Mouse (Mus musculus): ENCODE data around the gene Igfbp4. TPM values are rescaled to one million over a fixed set of nuclear protein-coding genes. Genes with fewer than 3 reads are reported as not detected.

Gene Igfbp4
- total RNA-seq (2021) = 100 to 1,000 TPM; 125 to 129 TPM
- long read RNA-seq, experiment 1, transcript Igfbp4-201 (4 exons, 3,831 nt) = major isoform, 98 of 119 reads
- long read RNA-seq, experiment 1, partial matches to known transcripts = 6 of 119 reads
- long read RNA-seq, experiment 1, other reads (novel, unspliced or antisense) = 15 of 119 reads
- long read RNA-seq, experiment 2, transcript Igfbp4-201 (4 exons, 3,831 nt) = major isoform, 97 of 128 reads
- long read RNA-seq, experiment 2, partial matches to known transcripts = 27 of 128 reads
- long read RNA-seq, experiment 2, other reads (novel, unspliced or antisense) = 4 of 128 reads

DNA sequence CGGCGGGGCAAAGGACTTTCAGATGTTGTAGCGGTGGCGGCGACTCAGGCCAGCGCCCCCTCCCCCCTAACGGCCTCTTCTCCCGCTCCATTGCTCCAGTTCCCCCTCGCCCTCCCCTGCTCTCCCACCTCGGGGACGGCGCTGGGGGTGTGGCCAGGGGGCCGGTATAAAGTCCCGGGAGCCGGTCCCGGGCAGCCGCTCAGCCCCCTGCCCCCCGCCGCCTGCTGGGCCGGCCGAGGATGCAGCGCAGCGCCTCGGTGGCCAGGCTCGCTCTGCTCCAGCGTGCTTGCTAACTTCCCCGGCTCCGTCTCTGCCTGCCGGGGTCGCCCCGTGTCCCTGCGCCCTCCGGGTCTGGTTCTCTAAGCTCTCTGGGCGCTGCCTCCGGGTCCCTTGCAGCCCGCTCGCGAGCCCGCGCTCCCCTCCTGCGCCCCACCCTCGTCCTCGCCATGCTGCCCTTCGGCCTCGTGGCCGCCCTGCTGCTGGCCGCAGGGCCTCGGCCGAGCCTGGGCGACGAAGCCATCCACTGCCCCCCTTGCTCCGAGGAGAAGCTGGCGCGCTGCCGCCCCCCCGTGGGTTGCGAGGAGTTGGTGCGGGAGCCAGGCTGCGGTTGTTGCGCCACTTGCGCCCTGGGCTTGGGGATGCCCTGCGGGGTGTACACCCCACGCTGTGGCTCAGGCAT, at the start of gene Igfbp4:
Igfbp4 (plus strand) TSS at position 194 of the 679 bp plus-strand sequence.
- intact Hi-C loops (cut with DNase I) = no loop called here
- peak; percentile 82 to 83 for DNase-seq

- no peak for DNase-seq
- intact Hi-C loops (cut with DNase I) = no loop called here
These were observed 45.1 kb upstream of the Igfbp4 start for GRCm38 (mm10) chr11:98995987-98996386.

DNA sequence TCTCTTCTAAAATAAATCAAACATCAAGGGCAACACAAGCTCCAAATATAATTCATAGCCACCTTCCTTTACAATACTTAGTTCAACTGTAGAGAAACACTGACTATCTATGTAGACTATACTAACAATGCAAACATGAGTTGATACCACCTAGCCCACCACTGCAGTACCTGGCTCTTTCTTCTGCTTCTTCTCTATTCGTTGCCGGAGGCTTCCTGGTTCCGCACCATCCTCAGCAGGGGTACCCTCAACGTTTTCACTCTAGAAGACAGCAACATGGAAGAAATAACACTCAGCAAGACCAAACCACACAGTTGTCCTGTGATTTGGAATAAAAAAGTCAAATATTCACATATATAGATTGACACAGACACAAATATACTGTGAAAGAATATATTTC, 43.4 kb upstream of the Igfbp4 start:
- no peak for DNase-seq
- intact Hi-C loops (cut with DNase I) = no loop called here

- DNase-seq = no peak
- intact Hi-C loops (cut with DNase I) = no loop called here
These were observed 42.3 kb upstream of the Igfbp4 start for GRCm38 (mm10) chr11:98998776-98999175.

GRCm38 (mm10) chr11:98999243-98999642, 41.8 kb upstream of the Igfbp4 start:
- DNase-seq = no peak
- intact Hi-C loops (cut with DNase I) = no loop called here

DNA sequence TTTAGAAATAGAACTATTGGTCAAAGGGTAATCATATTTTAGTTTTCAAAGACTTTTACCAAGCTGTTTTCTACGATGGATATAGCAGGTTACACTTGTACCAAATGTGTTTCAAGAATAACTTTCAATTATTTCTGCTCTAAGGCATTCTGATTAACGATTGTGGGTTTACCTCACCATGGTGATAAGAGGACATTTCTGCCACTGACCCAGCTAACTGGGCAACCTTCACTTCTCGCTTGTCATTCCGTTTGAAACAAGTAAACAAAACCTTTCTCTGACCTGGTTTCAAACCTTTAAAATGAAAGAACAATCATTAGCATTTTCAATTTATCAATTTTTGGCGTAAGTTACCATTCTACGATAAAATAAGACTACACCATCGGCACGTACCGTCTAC, 34.3 kb upstream of the Igfbp4 start:
- intact Hi-C loops (cut with DNase I) = no loop called here
- no peak for DNase-seq

DNA sequence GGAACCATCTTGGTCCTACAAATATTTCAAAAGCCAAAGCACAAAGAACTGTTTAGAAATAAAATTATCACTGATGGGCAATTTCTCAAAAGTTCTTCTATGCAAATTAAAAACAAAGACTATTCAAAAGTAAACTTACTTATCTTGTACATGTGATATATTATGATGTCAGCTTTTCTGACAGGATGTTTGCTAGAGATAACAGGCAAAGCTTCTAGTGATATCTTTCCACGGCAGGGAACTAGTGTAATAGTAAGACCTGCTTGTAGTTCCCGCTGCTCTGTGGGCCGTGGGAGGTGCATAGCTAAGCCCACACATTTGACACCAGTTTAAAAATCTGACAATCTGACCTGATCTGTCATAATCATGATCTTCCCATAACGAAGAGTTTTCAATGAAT, 30.9 kb upstream of the Igfbp4 start:
- intact Hi-C loops (cut with DNase I) = no loop called here
- DNase-seq = no peak

DNA sequence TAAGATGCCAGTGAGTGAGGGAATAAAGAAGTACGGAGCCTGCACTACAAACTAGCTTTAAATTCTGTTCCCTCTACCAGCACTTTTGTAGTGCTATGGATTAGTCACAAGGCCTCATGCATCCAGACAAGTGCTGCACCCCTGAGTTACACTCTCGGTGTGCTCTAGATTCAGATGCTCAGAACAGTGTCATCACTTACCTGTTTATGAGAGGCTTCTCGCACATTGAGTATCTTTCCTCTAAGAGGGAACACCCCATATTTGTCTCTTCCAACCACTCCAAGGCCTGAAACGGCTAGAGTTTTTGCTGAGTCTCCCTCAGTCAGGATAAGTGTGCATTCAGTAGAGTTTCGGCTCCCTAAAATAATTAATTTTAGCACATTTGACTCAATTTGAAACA, 30.3 kb upstream of the Igfbp4 start:
- no peak for DNase-seq
- intact Hi-C loops (cut with DNase I) = no loop called here

- no peak for DNase-seq
- intact Hi-C loops (cut with DNase I) = no loop called here
These were observed 27.2 kb upstream of the Igfbp4 start for GRCm38 (mm10) chr11:99013856-99014255.

- DNase-seq = no peak
- intact Hi-C loops (cut with DNase I) = no loop called here
These were observed 21.2 kb upstream of the Igfbp4 start for GRCm38 (mm10) chr11:99019844-99020243.

GRCm38 (mm10) chr11:99022384-99022933, 18.6 kb upstream of the Igfbp4 start:
- DNase-seq = no peak
- intact Hi-C loops (cut with DNase I) = no loop called here

DNA sequence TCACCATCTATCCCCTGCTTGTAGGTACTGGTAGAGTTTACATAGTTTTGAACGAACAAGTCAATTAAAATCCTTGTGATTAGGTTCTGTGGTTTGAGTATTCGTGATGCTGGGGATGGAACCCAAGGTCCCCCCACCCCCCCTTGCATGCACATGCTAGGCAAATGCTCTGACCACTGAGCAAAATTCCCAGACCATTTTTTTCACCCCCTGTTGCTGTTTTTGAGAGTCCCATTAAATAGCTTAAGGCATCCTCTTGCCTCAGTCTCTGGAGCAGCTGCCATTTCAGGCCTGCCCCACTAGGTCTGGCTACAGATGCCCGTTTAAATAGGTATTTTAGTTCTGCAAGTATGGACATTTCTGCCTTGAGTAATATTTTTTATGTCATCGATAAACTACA, 17.9 kb upstream of the Igfbp4 start:
- intact Hi-C loops (cut with DNase I) = no loop called here
- no peak for DNase-seq

- intact Hi-C loops (cut with DNase I) = no loop called here
- DNase-seq = peak; percentile 90 to 94
These were observed 17.3 kb upstream of the Igfbp4 start, which contains the start of gene Top2a for GRCm38 (mm10) chr11:99023500-99024467. Gene Top2a (minus strand): TSS chr11:99024189.

DNA sequence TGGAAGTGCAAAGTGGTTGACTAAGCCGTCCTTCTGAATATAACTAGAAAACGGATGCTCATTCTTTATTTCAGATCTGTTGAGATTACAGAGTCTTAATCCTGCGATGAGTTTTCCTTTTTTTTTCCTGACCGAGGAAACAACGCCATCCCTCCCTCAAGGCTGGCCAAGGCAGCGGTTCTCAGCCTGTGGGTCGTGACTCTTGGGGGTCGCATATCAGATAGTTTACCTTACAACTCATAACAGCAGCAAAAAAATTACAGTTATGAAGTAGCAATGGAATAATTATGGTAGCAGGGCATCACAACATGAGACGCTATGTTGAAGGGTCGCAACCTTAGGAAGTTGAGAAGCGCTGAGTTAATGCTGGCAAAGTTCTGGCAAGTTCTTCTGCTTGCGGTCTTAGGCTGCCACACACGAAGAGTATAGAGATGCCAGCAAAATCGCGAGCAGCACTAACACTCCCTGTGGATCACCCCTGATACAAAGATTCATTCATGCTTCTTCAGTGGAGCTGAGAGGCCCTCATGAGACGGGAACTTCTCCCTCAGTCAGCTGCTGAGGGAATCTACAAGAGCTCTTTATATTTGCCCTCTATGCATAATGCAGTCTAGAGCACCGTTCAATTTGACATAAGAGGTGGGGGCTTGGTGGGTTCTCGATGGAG, 16.4 kb upstream of the Igfbp4 start:
- DNase-seq = no peak
- intact Hi-C loops (cut with DNase I) = no loop called here

- no peak for DNase-seq
- intact Hi-C loops (cut with DNase I) = no loop called here
These were observed 15.2 kb upstream of the Igfbp4 start for GRCm38 (mm10) chr11:99025878-99026277.

- DNase-seq = no peak
- intact Hi-C loops (cut with DNase I) = no loop called here
These were observed 14.1 kb upstream of the Igfbp4 start for GRCm38 (mm10) chr11:99026899-99027440.

DNA sequence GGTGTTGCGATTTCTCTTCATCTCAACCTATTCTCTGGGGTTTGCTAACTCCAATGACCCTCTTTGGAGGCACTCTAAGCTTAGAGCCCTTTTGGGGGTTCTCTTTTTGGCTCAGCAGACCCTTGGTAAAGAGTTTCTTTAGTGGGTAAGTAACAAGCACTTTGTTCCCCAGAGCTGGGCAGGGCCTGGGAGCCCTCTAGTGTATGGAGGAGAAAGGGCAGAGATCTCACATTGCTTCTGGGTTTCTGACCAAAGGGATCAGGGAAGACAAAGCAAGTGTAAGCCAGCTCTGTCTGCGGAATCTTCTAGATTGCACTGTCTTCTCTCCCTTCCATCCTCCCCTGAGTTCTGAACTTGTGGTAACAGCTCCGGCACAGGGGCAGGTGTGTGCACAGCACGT, 5.7 kb upstream of the Igfbp4 start:
- DNase-seq = no peak

DNA sequence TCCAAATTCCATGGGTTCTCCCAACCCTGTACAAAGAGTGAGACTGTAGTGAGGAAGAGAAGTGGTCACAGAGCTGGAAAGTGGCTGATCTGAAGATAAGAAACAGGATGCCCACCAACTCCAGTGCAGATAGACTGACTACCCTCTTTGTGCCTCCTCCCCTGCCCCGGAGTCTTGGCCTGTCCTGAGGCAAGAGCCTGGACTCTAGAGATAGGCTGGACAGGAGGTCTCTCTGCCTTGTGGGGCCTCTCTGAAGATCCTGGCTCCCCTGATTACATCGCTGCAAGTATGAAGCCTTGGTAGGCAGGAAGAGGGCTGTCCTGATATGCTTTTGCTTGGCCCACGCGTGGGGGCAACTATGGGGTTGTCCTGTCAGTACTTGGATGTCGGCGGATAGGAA, 4.8 kb upstream of the Igfbp4 start:
- intact Hi-C loops (cut with DNase I) = loop anchor here (5.0 kb wide), 1 partner anchor 114 kb away; no protein-coding TSS in a partner anchor
- no peak for DNase-seq

More for the DNA sequence above, 5.7 kb upstream of the Igfbp4 start:
- intact Hi-C loops (cut with DNase I) = loop anchor here (2.0 to 5.0 kb wide), 2 partner anchors 59 to 113 kb away; no protein-coding TSS in a partner anchor

GRCm38 (mm10) chr11:99039782-99040181, 1.3 kb upstream of the Igfbp4 start:
- intact Hi-C loops (cut with DNase I) = loop anchor here (1.0 to 5.0 kb wide), 4 partner anchors 26 to 117 kb away; no protein-coding TSS in a partner anchor
- DNase-seq = peak; percentile 82 to 86

Measured in heart, postnatal 14 days (tissue).